Mouse (Mus musculus) spleen, postnatal 36 days (tissue): Measurements from ENCODE around the gene Fgl2.
A peak's percentile ranks its signal among the peaks of the same experiment; 100 is the strongest.

Source experiments
- DNase-seq, 2 experiments: peaks; one replicate each; pipeline ENCODE4 v3.0.0; 2022; ENCODE audit warnings: low spot score in 2 of 2, mixed read lengths in 1 of 2

Gene Fgl2

GRCm38 (mm10) chr5:21384252-21384960, 12.0 kb downstream of the Fgl2 start:
- DNase-seq, result no peak

GRCm38 (mm10) chr5:21384976-21385375, 12.5 kb downstream of the Fgl2 start:
- DNase-seq, result no peak

GRCm38 (mm10) chr5:21386432-21386831, 14.0 kb downstream of the Fgl2 start:
- DNase-seq, result peak; percentile 47 to 56

GRCm38 (mm10) chr5:21387340-21387739, 14.9 kb downstream of the Fgl2 start:
- DNase-seq, result no peak

GRCm38 (mm10) chr5:21388855-21389254, 16.4 kb downstream of the Fgl2 start:
- no peak for DNase-seq

GRCm38 (mm10) chr5:21391616-21392384, 19.4 kb downstream of the Fgl2 start:
- DNase-seq, result no peak

- DNase-seq, result no peak
Observed at GRCm38 (mm10) chr5:21394562-21394961, 22.1 kb downstream of the Fgl2 start.

GRCm38 (mm10) chr5:21395205-21395840, 22.9 kb downstream of the Fgl2 start:
- DNase-seq, result no peak

- DNase-seq, result peak; percentile 83 to 89
Observed at GRCm38 (mm10) chr5:21411261-21411666, 38.8 kb downstream of the Fgl2 start.

GRCm38 (mm10) chr5:21412056-21412455, 39.6 kb downstream of the Fgl2 start:
- peak; percentile 30 to 32 for DNase-seq

GRCm38 (mm10) chr5:21413322-21413721, 40.9 kb downstream of the Fgl2 start:
- no peak for DNase-seq

GRCm38 (mm10) chr5:21414116-21414820, 41.8 kb downstream of the Fgl2 start:
- peak; percentile 47 to 63 for DNase-seq

GRCm38 (mm10) chr5:21418613-21419012, 46.2 kb downstream of the Fgl2 start:
- no peak for DNase-seq

GRCm38 (mm10) chr5:21420609-21421008, 48.2 kb downstream of the Fgl2 start:
- DNase-seq, result peak in 1 of 2 experiments; percentile 60

- peak; percentile 94 to 96 for DNase-seq
Observed at GRCm38 (mm10) chr5:21424614-21425602, 52.5 kb downstream of the Fgl2 start, which contains the start of the genes Ccdc146 and Fam185a. TSS of gene Ccdc146 (minus strand) at chr5:21424677. TSS of gene Fam185a (plus strand) at chr5:21424958.

- peak; percentile 27 to 35 for DNase-seq
Observed at GRCm38 (mm10) chr5:21426666-21427065, 54.2 kb downstream of the Fgl2 start.
